Mouse (Mus musculus) embryonic facial prominence, embryonic 14.5 days (tissue): ENCODE data around the gene Adar. TPM values are rescaled to one million over a fixed set of nuclear protein-coding genes. Genes with fewer than 3 reads are reported as not detected.
"Not testable (repeated sequence)": the region's sequence is repeated elsewhere in the genome, so short reads cannot be mapped to it uniquely, and the experiment has no call there.

ENCODE experiments used
- ATAC-seq: fragments of 200-750 bp; cut with Nextera tagmentation; 2 replicates; pipeline ENCODE4 v1.8.0; 2017; ENCODE audit warnings: low read depth, moderate number of reproducible peaks, moderate TSS enrichment
- DNase-seq: peaks from one replicate; pipeline ENCODE4 v3.0.0-alpha.2; 2015; ENCODE audit warnings: low spot score
- H3K27ac ChIP-seq: fragments of 300-500 bp; sonication (generic); replicated peaks from 2 replicates; pipeline ENCODE4 v1.5.1; 2014; ENCODE audit warnings: low read depth, mild to moderate bottlenecking, low read length, moderate library complexity
- H3K27me3 ChIP-seq: fragments of 300-500 bp; sonication (generic); replicated peaks from 2 replicates; pipeline ENCODE4 v1.6.1; 2014; ENCODE audit warnings: low read length; ENCODE audit not compliant: control insufficient read depth, insufficient read depth
- H3K36me3 ChIP-seq: fragments of 300-500 bp; sonication (generic); 2 replicates; pipeline ENCODE4 v1.6.1; 2014; ENCODE audit warnings: low read length, mixed read lengths; ENCODE audit not compliant: control insufficient read depth, insufficient read depth
- H3K4me1 ChIP-seq: fragments of 300-500 bp; sonication (generic); 2 replicates; pipeline ENCODE4 v1.6.1; 2014; ENCODE audit warnings: antibody characterized with exemption, low read length; ENCODE audit not compliant: control insufficient read depth, insufficient read depth
- H3K4me2 ChIP-seq: fragments of 300-500 bp; sonication (generic); 2 replicates; pipeline ENCODE4 v1.6.1; 2014; ENCODE audit warnings: low read depth, mild to moderate bottlenecking, low read length, moderate library complexity, mixed read lengths
- H3K4me3 ChIP-seq: fragments of 300-500 bp; sonication (generic); 2 replicates; pipeline ENCODE4 v1.5.1; 2014; ENCODE audit warnings: low read depth, mild to moderate bottlenecking, low read length
- H3K9ac ChIP-seq: fragments of 300-500 bp; sonication (generic); 2 replicates; pipeline ENCODE4 v1.6.1; 2014; ENCODE audit warnings: low read depth, mild to moderate bottlenecking, low read length, moderate library complexity, mixed read lengths
- H3K9me3 ChIP-seq: fragments of 300-500 bp; sonication (generic); 2 replicates; pipeline ENCODE4 v1.6.1; 2016; ENCODE audit warnings: low read length; ENCODE audit not compliant: control insufficient read depth
- WGBS: fragments of 180-500 bp; shearing (Covaris S2); extraction: QIAGEN DNeasy Blood & Tissue Kit; methylation state at CpG from one replicate; pipeline ENCODE4 v1.1.7; 2014; 5-methylcytosine and 5-hydroxymethylcytosine counted together
- polyA plus RNA-seq: library from polyadenylated mRNA; unstranded; fragments of >200 nt; fragmentation: Nextera tagmentation; extraction: Ambion mirVana; gene quantifications from 2 replicates; pipeline ENCODE4 v1.2.1, GENCODE M21; 2014

Adar gene
- polyA plus RNA-seq, 1 experiment from 2014 or later: 11.5 TPM

DNA sequence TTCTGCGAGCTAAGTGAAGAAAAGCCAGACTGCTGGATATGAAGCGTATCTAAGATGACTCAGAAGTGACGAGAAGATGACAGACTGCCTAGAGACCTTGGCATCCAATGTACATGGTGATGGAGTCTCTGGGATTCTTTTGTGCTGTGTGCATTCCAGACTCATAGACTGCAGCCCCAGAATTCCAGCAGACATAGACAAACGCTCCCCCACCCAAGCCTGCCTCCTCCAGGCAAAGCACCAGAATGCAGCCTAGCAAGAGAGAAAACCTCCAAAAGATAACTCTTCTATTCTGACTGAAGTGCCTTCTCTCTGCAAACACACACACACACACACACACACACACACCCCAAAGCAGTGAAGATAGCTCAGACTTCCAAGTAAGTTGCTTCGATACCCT, 80.9 kb downstream of the Adar start:
- Histone ChIP-seq H3K4me2 (no peak overlapping the region), H3K4me1 (0 out of 2 replicates have a peak, but pooled peaks cover 2% of the 10 kb centered on the region), H3K9me3 (no peaks in the 10 kb centered on the region), H3K4me3 (no peak overlapping the region), H3K27me3 (no peaks in the 10 kb centered on the region), H3K27ac (no peak overlapping the region), H3K9ac (no peak overlapping the region), H3K36me3 (no peaks in the 10 kb centered on the region)
- ATAC-seq (no peak), DNase-seq (no peak)
- 56% methylated on average over 5 of the region's 5 CpGs for WGBS

DNA sequence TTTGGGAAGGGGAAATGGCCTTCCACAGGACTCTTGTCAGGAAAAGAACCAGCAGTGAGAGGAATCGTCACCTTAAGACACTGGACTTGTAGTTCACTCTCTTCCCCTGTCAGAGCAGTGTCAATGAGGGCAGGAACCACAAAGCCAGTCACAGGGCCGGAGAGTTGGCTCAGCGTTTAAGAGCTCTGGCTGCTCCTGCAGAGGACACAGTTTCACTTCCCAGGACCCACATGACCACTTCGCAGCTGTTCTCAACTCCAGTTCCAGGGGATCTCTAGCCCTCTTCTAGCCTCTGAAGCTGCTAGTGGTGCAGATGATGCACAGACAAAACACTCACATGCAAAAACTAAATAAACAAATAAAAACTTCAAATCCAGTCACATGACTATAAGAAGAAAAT, 81.5 kb downstream of the Adar start:
- no peaks in the 10 kb centered on the region for H3K36me3 ChIP-seq
- no peak overlapping the region for H3K9ac ChIP-seq
- no peak for DNase-seq
- H3K9me3 ChIP-seq: no peaks in the 10 kb centered on the region
- no peak overlapping the region for H3K4me2 ChIP-seq
- no peak for ATAC-seq
- WGBS: 50% methylated on average over 4 of the region's 4 CpGs
- H3K27me3 ChIP-seq: no peaks in the 10 kb centered on the region
- no peak overlapping the region for H3K4me3 ChIP-seq
- H3K4me1 ChIP-seq: 0 out of 2 replicates have a peak, but pooled peaks cover 2% of the 10 kb centered on the region
- no peak overlapping the region for H3K27ac ChIP-seq

DNA sequence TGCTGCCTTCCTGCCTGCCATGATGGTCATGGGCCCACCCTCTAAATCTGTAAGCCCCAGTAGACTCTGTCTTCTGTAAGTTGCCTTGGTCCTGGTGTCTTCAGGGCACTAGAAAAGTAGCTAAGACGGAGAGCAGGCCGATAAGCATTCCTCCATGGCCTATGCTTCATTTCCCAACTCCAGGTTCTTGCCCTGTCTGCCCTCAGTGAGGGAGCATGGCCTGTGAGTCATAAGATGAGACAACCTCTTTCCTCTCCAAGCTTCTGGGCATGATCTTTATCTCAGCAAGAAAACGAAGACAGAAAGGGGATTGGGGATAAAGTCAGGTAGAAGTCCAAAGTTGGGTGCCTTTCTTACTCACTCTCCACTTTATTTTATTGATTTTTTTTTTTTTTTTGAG, 83.7 kb downstream of the Adar start:
- H3K4me1 ChIP-seq: 0 out of 2 replicates have a peak, but pooled peaks cover 2% of the 10 kb centered on the region
- DNase-seq: no peak
- no peaks in the 10 kb centered on the region for H3K36me3 ChIP-seq
- H3K9me3 ChIP-seq: no peaks in the 10 kb centered on the region
- no peak overlapping the region for H3K27ac ChIP-seq
- H3K4me3 ChIP-seq: no peak overlapping the region
- H3K27me3 ChIP-seq: no peaks in the 10 kb centered on the region
- WGBS: 83% methylated on average over 3 of the region's 3 CpGs
- no peak overlapping the region for H3K4me2 ChIP-seq
- ATAC-seq: no peak
- no peak overlapping the region for H3K9ac ChIP-seq

- H3K9ac ChIP-seq: no peak overlapping the region
- WGBS: 8% methylated on average over 13 of the region's 13 CpGs
- no peaks in the 10 kb centered on the region for H3K27me3 ChIP-seq
- H3K4me2 ChIP-seq: peak overlapping the region; percentile 40; the same call in 1 of the 2 replicates
- no peaks in the 10 kb centered on the region for H3K36me3 ChIP-seq
- H3K4me1 ChIP-seq: 0 out of 2 replicates have a peak, but pooled peaks cover 2% of the 10 kb centered on the region
- DNase-seq (no peak), ATAC-seq (no peak)
- H3K9me3 ChIP-seq: no peaks in the 10 kb centered on the region
- no peak overlapping the region for H3K27ac ChIP-seq
- no peak overlapping the region for H3K4me3 ChIP-seq
Measured at GRCm38 (mm10) chr3:89799476-89799875, 84.7 kb downstream of the Adar start.

DNA sequence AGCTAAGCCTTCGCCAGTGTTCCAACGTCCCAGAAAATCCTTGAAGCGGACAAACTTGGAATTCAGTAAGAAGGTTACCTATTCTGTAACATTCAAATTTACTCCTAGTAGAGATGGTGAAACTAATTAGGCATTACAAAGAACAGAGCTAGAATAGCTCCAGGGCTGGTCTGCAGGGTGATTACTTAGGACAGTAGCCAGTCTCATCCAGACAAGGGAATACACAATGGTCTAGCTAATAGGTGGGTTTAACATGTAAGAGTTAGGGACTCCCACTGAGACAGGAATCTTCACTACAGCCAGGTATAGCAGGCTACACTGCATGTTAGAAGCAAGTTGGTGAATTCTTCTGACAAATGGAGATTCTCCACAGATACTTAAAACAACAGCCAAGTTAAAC, 85.3 kb downstream of the Adar start:
- H3K27ac ChIP-seq, H3K4me2 ChIP-seq, H3K4me1 ChIP-seq, H3K36me3 ChIP-seq, H3K9me3 ChIP-seq, DNase-seq, H3K9ac ChIP-seq, ATAC-seq, H3K27me3 ChIP-seq, H3K4me3 ChIP-seq: not testable (repeated sequence)
- 37% methylated on average over 3 of the region's 3 CpGs for WGBS

- no peak overlapping the region for H3K4me2 ChIP-seq
- no peak overlapping the region for H3K27ac ChIP-seq
- H3K36me3 ChIP-seq: no peaks in the 10 kb centered on the region
- ATAC-seq (no peak), DNase-seq (no peak)
- H3K4me1 ChIP-seq: 0 out of 2 replicates have a peak, but pooled peaks cover 2% of the 10 kb centered on the region
- H3K4me3 ChIP-seq: no peak overlapping the region
- 50% methylated on average over 5 of the region's 5 CpGs for WGBS
- H3K9ac ChIP-seq: no peak overlapping the region
- H3K9me3 ChIP-seq: no peaks in the 10 kb centered on the region
- H3K27me3 ChIP-seq: no peaks in the 10 kb centered on the region
Measured at GRCm38 (mm10) chr3:89800774-89801506, 86.1 kb downstream of the Adar start.

GRCm38 (mm10) chr3:89801507-89801847, 86.7 kb downstream of the Adar start:
- Histone ChIP-seq H3K9ac (no peak overlapping the region), H3K4me3 (no peak overlapping the region), H3K27ac (no peak overlapping the region), H3K4me1 (0 out of 2 replicates have a peak, but pooled peaks cover 2% of the 10 kb centered on the region), H3K36me3 (no peaks in the 10 kb centered on the region), H3K4me2 (no peak overlapping the region), H3K27me3 (no peaks in the 10 kb centered on the region), H3K9me3 (no peaks in the 10 kb centered on the region)
- 13% methylated on average over 3 of the region's 3 CpGs for WGBS
- DNase-seq (peak; percentile 19), ATAC-seq (no peak)

DNA sequence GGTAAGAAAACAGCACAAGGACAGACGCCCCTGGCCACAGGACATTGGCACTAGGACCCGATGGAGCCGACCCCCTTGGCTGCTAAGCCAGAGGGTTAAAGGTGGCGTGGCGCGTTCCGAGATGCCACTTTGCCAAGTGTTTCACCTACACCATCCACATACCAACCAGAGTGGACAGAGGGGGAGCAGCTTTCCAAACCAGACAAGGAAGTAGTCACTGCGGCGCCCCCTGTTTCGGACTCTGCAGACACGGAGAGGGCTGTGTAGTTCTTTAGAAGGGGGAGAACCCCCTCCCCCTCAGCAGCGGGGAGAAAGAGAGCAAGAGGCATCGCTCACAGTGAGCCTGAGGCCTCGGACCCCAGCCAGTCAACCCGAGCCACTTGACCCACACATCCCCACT, 88.1 kb downstream of the Adar start:
- no peaks in the 10 kb centered on the region for H3K36me3 ChIP-seq
- H3K27me3 ChIP-seq: no peaks in the 10 kb centered on the region
- H3K4me1 ChIP-seq: 0 out of 2 replicates have a peak, but pooled peaks cover 2% of the 10 kb centered on the region
- no peak for ATAC-seq
- H3K27ac ChIP-seq: no peak overlapping the region
- H3K4me3 ChIP-seq: no peak overlapping the region
- no peak overlapping the region for H3K4me2 ChIP-seq
- 68% methylated on average over 15 of the region's 15 CpGs for WGBS
- no peak overlapping the region for H3K9ac ChIP-seq
- H3K9me3 ChIP-seq: no peaks in the 10 kb centered on the region
- DNase-seq: no peak
